Mouse (Mus musculus): ENCODE results near the gene Mcur1.
A peak's percentile ranks its signal among the peaks of the same experiment; 100 is the strongest.

Mcur1 gene

GRCm38 (mm10) chr13:43559711-43560457 is at the start of gene Mcur1:
Gene Mcur1 (minus strand): TSS chr13:43560191.
- DNase-seq (ENCODE audit: low read depth in 2 of 2, low spot score in 2 of 2) = peak; percentile 74 to 82

- DNase-seq (ENCODE audit: low read depth in 2 of 2, low spot score in 2 of 2) = no peak
Measured at GRCm38 (mm10) chr13:43608854-43609253, 48.9 kb upstream of the Mcur1 start.

GRCm38 (mm10) chr13:43603042-43603441 is 43.1 kb upstream of the Mcur1 start:
- no peak for DNase-seq (ENCODE audit: low read depth in 2 of 2, low spot score in 2 of 2)

- DNase-seq (ENCODE audit: low read depth in 2 of 2, low spot score in 2 of 2) = no peak
Measured at GRCm38 (mm10) chr13:43602440-43602839, 42.4 kb upstream of the Mcur1 start.

- DNase-seq (ENCODE audit: low read depth in 2 of 2, low spot score in 2 of 2) = no peak
Measured at GRCm38 (mm10) chr13:43600967-43601366, 41.0 kb upstream of the Mcur1 start.

GRCm38 (mm10) chr13:43595896-43596295 is 35.9 kb upstream of the Mcur1 start:
- peak; percentile 20 to 37 for DNase-seq (ENCODE audit: low read depth in 2 of 2, low spot score in 2 of 2)

- no peak for DNase-seq (ENCODE audit: low read depth in 2 of 2, low spot score in 2 of 2)
Measured at GRCm38 (mm10) chr13:43592681-43593068, 32.7 kb upstream of the Mcur1 start.

- no peak for DNase-seq (ENCODE audit: low read depth in 2 of 2, low spot score in 2 of 2)
Measured at GRCm38 (mm10) chr13:43591828-43592680, 32.1 kb upstream of the Mcur1 start.

GRCm38 (mm10) chr13:43587844-43588840 is 28.2 kb upstream of the Mcur1 start:
- no peak for DNase-seq (ENCODE audit: low read depth in 2 of 2, low spot score in 2 of 2)

- DNase-seq (ENCODE audit: low read depth in 2 of 2, low spot score in 2 of 2) = no peak
Measured at GRCm38 (mm10) chr13:43586966-43587365, 27.0 kb upstream of the Mcur1 start.

GRCm38 (mm10) chr13:43585335-43585734 is 25.3 kb upstream of the Mcur1 start:
- no peak for DNase-seq (ENCODE audit: low read depth in 2 of 2, low spot score in 2 of 2)

GRCm38 (mm10) chr13:43583504-43583903 is 23.5 kb upstream of the Mcur1 start:
- DNase-seq (ENCODE audit: low read depth in 2 of 2, low spot score in 2 of 2) = no peak

- no peak for DNase-seq (ENCODE audit: low read depth in 2 of 2, low spot score in 2 of 2)
Measured at GRCm38 (mm10) chr13:43582961-43583360, 23.0 kb upstream of the Mcur1 start.

GRCm38 (mm10) chr13:43580661-43581060 is 20.7 kb upstream of the Mcur1 start:
- DNase-seq (ENCODE audit: low read depth in 2 of 2, low spot score in 2 of 2) = no peak

GRCm38 (mm10) chr13:43579740-43580139 is 19.7 kb upstream of the Mcur1 start:
- peak; percentile 16 to 35 for DNase-seq (ENCODE audit: low read depth in 2 of 2, low spot score in 2 of 2)

GRCm38 (mm10) chr13:43577766-43578165 is 17.8 kb upstream of the Mcur1 start:
- no peak for DNase-seq (ENCODE audit: low read depth in 2 of 2, low spot score in 2 of 2)

- peak; percentile 18 to 31 for DNase-seq (ENCODE audit: low read depth in 2 of 2, low spot score in 2 of 2)
Measured at GRCm38 (mm10) chr13:43577254-43577653, 17.3 kb upstream of the Mcur1 start.

- DNase-seq (ENCODE audit: low read depth in 2 of 2, low spot score in 2 of 2) = no peak
Measured at GRCm38 (mm10) chr13:43575431-43575830, 15.4 kb upstream of the Mcur1 start.

GRCm38 (mm10) chr13:43573979-43574378 is 14.0 kb upstream of the Mcur1 start:
- no peak for DNase-seq (ENCODE audit: low read depth in 2 of 2, low spot score in 2 of 2)

- no peak for DNase-seq (ENCODE audit: low read depth in 2 of 2, low spot score in 2 of 2)
Measured at GRCm38 (mm10) chr13:43567141-43567891, 7.3 kb upstream of the Mcur1 start.

All from CD8-positive naive resting alpha-beta T cell, adult 2 months (primary cell).